Mouse (Mus musculus): ENCODE results near the gene Bik.

Gene Bik

GRCm38 (mm10) chr15:83590841-83591240 is 64.2 kb downstream of the Bik start:
- DNase-seq, result no peak

DNA sequence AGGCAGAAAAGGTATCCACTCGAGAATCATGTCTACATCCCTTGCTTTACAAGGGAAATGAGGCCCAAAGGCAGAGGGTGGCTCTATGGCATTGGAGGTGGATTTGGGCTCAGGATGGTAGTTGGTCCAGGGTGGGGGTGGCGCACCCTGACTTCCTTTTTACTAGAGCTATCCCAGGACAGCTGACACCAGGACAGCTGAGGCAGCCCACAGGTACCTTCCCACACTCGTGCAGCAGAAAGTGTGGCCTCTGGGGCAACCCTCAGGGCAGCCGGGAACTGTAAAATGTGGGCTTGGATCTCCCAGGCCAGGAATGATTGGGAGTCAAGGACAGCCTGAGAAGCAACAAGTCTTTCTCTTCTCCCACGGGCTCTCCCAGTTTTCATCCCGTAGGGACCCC is 65.1 kb downstream of the Bik start:
- no peak for DNase-seq

- DNase-seq, result no peak
Measured at GRCm38 (mm10) chr15:83592260-83593188, 65.9 kb downstream of the Bik start.

DNA sequence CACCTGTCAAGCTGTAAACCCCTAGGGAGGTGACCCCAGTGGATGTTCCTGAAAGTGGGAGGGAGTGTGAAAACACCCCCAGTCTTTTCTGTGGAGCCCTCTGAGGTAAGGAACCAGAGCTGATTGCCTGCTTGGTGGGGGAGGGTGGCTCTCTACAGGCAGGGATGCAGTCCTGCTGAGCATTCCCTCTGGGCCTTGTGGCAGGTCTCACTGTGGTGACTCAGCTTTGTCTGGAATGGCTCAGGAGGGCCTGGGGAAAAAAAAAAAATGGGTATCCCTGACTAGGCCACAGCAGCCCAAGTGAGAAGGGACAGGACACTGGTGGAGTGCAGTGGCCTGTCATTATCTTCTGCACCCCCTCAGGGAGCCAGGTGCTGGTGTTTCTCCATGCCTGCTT is 66.5 kb downstream of the Bik start:
- no peak for DNase-seq

GRCm38 (mm10) chr15:83593702-83594512 is 67.2 kb downstream of the Bik start:
- no peak for DNase-seq

Measured in cerebellum, postnatal 25 days (tissue).